Mouse (Mus musculus): ENCODE results near the gene Aplp2. TPM values are rescaled to one million over a fixed set of nuclear protein-coding genes. Genes with fewer than 3 reads are reported as not detected.

Gene Aplp2
- total RNA-seq, 4 experiments from 2014 or later, result 531 to 605 (median 581) TPM

GRCm38 (mm10) chr9:31226541-31226940, 14.9 kb upstream of the Aplp2 start:
- no peak for DNase-seq (ENCODE audit: low spot score in 2 of 2)

DNA sequence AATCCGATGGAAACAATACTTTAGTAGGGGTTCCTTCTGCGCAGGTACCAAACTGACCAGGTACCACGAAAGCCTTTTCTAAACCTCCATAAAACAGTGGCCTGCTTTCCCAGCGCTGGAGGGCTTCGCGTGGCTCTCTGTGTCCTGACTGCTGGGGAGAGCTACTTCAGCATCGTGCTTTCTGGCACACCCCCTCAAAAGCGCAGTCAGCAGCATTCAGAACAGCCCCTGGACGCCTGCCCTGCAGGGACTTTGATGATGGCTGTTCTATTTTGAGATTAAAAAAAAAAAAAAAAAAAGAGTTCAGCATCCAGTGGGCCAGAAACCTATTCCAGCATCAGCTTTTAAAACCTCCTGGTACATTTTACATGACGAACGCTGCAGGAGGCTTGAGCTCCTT, 14.2 kb upstream of the Aplp2 start:
- peak in 1 of 2 experiments; percentile 49 for DNase-seq (ENCODE audit: low spot score in 2 of 2)

- no peak for DNase-seq (ENCODE audit: low spot score in 2 of 2)
These were observed 11.9 kb upstream of the Aplp2 start for GRCm38 (mm10) chr9:31223475-31223874.

GRCm38 (mm10) chr9:31221170-31221569, 9.6 kb upstream of the Aplp2 start:
- no peak for DNase-seq (ENCODE audit: low spot score in 2 of 2)

- no peak for DNase-seq (ENCODE audit: low spot score in 2 of 2)
These were observed 6.2 kb upstream of the Aplp2 start for GRCm38 (mm10) chr9:31217631-31218380.

DNA sequence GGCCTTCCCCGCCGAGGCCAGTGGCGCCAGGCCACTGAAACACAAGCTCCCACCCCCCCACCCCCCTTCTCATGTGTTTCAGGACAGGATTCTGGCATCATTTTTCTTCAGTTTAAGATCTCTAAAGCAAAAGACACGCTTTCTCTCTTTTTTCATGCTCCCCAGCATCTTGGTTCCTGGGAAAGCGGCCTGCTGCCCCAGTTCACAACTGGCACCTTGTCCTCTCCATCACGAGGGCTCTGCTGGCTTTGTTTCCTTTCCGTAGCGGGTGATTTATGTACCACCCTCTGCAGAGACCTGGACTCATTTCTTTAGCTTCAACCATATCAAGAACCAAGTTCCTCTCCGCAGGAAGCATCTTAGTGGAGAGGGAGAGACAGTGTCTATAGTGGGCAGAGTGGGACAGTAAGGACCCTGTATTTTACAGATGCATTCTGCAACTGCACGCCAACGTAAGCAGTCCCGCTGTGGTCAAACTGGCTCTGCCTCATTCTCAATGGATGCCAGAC, 939 bp upstream of the Aplp2 start:
- no peak for DNase-seq (ENCODE audit: low spot score in 2 of 2)

DNA sequence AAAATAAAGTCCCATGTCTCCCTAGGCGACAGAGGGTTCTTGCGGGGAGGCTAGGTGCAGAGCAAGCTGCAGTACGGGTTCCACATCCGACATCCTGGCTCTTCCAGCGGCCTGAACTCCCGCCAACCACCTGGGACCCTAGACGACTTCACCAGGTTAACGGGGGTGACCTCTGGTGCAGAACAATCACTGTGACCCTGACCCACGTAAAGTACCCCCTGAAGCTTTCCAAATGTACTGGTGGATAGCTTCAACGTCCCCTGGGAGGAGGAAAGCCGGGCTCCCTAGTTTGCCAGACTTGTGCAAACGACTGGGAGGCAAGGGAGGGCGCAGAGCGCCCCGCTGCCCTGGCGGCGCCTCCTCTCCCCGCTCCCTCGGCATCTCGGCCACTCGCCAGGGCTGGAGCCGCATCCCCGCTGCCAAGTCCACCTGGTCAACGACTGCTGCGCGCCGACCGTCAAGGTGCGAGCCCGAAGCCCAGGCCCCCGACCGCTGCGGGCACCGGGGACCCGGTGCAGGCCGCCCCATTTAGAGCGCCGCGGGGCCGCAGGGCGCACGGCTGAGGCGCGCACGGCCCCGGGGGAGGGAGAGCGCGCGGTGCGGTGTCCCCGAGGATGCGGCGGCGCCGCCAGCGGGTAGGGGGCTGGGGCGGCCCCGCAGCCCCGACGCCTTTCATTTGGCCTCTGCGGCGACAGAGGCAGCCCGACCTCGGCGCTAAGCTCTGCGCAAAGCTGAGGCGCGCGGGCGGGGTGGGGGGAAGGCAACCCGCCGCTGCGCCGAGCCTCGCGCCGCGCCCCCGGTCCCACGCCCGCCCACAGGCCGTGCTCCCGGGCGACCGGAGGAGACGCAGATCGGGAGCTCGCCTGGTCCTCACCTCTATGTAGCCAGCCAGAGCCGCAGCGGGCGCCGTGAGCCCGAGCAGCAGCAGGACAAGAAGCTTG, 596 bp downstream of the Aplp2 start:
- peak; percentile 16 to 21 for DNase-seq (ENCODE audit: low spot score in 2 of 2)

DNA sequence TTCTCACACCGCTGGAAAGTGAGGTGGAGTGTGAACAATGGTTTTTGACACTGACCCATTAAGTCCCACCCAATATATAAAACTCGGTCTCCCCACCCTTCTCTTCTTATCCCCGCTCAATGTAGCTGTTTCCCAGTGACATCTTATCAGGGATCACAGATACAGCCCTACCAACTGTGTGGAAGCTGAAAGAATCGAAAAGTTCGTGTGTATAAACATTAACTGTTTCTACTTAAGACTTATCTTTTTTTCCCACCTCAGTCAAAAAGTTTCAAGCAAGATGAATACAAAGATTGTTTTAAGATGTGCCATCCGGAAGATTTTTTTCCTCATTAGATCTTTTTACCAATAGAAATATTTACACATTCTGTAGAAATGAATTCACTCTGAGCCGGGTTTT, 1.5 kb downstream of the Aplp2 start:
- DNase-seq (ENCODE audit: low spot score in 2 of 2), result no peak

DNA sequence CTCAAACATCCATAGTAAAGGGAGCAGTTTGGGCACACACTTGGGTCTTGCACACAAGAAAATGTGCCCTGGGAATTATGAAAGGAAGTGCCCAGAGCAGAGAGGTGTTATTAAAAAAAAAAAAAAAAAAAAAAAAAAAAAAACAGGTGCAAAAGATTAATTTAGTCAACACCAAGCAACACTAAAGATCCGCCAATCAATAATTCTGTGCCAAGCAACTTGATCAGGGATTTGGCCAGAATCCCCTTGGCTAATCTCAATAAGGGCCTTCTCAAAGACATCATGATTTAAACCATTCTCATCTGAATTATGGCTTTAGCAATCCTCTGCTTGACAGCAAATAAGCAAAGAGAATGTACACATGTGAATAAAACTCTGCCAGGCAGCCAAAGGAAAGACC, 2.1 kb downstream of the Aplp2 start:
- DNase-seq (ENCODE audit: low spot score in 2 of 2), result no peak

- DNase-seq (ENCODE audit: low spot score in 2 of 2), result no peak
These were observed 3.9 kb downstream of the Aplp2 start for GRCm38 (mm10) chr9:31207732-31208131.

DNA sequence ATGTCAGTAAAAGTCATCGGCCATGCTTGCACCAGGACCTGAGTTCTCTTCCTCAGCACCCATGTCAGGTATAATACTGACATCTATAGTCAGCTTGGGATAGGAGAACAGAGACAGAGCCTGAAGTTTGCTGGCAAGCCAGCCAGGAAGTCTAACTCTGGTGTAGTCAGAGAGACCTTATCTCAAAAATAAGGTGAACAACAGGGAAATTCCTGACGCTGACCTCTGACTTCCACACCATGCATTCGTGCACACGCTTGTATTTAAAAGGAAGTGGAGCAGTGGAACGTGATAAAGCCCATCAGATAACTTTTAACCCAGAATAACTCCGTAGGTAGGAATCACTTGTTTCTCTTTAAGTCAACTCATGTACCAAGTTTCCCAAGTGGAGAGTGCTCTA, 6.9 kb downstream of the Aplp2 start:
- no peak for DNase-seq (ENCODE audit: low spot score in 2 of 2)

- DNase-seq (ENCODE audit: low spot score in 2 of 2), result no peak
These were observed 7.9 kb downstream of the Aplp2 start for GRCm38 (mm10) chr9:31203571-31204210.

GRCm38 (mm10) chr9:31203068-31203467, 8.5 kb downstream of the Aplp2 start:
- DNase-seq (ENCODE audit: low spot score in 2 of 2), result no peak

DNA sequence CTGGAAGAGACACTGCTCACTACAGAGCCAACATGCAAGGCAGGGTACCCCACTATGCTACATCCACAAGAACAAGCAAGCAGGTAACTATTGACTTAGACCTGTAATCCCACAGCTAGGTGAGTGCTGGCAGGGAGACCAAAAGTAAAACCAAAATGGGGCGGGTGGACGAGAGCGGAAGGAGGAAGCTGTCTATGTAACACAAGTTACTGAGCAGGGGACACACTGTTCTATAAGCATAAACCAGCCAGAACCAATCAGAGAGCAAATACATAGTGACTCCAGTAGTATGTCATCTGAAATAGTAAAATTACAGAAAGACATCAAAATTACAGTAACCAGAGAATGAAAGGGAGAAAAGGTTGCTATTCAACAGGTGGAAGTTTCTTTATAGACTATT, 13.0 kb downstream of the Aplp2 start:
- no peak for DNase-seq (ENCODE audit: low spot score in 2 of 2)

- no peak for DNase-seq (ENCODE audit: low spot score in 2 of 2)
These were observed 13.8 kb downstream of the Aplp2 start for GRCm38 (mm10) chr9:31197782-31198181.

GRCm38 (mm10) chr9:31196742-31197141, 14.9 kb downstream of the Aplp2 start:
- no peak for DNase-seq (ENCODE audit: low spot score in 2 of 2)

DNA sequence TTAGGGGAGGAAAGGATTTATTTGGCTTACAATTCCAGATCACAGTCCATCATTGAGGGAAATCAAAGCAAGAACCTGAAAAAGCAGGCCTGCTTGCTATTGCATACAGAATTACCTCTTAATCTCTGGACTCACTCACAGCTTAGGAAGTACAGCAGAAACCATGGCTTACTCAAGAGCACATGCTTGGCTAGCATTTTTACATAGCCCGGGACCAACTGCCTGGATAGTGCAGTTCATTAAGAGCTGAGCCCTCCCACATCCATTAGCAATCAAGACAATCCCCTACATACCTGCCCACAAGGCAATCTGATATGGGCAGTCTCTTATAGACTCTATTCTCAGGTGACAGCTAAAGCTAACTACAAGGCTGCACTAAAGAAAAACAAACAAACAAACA, 16.0 kb downstream of the Aplp2 start:
- no peak for DNase-seq (ENCODE audit: low spot score in 2 of 2)

DNA sequence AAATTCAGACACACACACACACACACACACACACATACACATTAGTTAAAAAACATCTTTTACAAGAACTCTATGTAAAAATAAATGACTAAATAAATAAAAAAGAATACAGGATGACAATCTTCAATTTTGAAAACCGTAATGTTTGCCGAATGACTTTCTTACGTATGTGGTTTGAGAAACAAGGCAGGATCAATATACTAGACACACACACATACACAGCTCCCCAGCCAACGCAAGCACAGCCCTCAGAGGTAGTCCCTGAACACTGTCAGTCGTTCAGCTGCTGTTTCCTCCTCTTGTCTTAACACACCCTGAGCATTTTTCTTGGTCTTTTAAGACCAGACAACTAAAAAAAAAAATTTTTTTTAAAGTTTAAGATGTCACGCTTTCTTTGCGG, 19.2 kb downstream of the Aplp2 start:
- DNase-seq (ENCODE audit: low spot score in 2 of 2), result no peak

DNA sequence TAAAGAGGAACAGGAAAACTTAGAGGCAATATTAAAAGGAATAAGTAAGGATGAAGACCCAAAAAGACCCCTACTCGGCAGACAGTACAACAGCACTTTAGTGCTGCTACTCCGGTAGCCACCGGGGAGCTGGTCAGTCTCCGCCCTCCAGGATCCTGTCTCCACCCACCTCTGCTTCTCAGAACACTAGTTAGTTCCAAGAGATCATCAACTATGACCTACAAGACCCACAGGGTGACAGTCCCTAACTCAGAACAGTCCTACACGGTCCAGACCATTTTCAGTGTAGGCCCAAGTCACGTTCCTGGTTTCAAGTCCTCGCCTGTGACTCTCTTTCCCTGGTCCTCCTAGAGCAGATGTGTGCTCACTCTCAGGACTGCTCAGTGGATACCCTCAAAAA, 20.1 kb downstream of the Aplp2 start:
- no peak for DNase-seq (ENCODE audit: low spot score in 2 of 2)

GRCm38 (mm10) chr9:31189194-31189593, 22.4 kb downstream of the Aplp2 start:
- no peak for DNase-seq (ENCODE audit: low spot score in 2 of 2)

GRCm38 (mm10) chr9:31184439-31184838, 27.2 kb downstream of the Aplp2 start:
- DNase-seq (ENCODE audit: low spot score in 2 of 2), result no peak

DNA sequence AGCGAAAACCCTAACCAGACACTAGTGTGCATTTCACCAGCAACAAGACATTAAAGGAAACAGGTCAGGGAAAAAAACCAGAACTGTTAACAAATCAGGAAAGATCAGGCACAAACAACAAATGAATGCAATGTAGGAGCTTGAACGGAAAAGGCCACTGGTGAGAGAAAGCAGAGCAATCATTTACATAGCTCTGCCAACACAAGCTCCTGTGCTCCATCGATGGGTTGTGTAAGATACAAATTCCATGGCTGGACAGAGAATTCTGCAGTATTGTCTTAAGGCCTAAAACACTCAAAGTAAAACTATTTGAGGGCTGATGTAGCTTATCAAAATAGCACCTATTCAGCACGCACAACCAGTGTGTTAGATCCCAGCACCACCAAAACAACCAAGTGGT, 28.6 kb downstream of the Aplp2 start:
- no peak for DNase-seq (ENCODE audit: low spot score in 2 of 2)

All from left cerebral cortex, adult 8-10 months (tissue).